Mouse (Mus musculus): ENCODE data around the gene Acaca. TPM values are rescaled to one million over a fixed set of nuclear protein-coding genes. Genes with fewer than 3 reads are reported as not detected.
"Not testable (repeated sequence)": the region's sequence is repeated elsewhere in the genome, so short reads cannot be mapped to it uniquely, and the experiment has no call there.

Gene Acaca
- total RNA-seq, 2 experiments from 2014 or later = 105 to 117 TPM

DNA sequence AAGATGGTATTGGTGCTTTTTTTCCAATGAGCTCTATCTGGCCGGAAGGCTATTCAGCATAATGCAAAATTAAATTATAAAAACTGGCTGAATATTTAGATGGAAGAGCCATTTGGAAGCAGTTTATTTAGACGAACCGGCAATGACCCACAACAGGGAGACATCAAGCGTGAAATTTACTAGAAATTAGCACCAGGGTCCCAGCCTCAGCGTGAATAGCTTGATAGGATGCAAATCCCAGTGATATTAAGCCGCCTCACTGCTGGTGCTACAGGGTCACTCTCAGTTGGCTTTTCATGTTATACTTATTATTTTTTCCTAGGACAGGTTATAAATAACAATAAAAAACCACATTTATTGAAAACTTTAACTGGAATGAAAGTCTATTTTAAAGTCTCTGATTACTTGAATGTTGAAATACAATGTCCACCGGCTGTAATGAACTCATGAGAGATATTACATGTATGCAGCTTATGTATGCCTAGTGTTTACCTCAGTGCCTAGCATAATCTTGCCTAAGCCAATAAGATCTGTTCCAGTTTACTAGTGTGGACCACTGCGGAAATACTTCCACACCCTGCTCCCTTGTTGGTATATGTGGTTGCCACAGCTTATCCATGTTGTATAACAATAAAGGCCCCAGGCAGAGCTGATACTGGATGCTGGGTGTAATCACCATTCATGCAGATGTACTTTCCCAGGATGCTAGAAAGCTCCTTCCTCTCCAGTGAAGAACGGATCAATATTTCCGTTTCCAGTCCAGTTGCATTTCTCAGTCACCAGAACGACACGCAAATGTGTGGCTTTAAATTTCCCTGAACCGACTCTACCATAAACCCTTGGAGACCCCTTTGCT lies 247.3 kb downstream of the Acaca start:
- DNase-seq (ENCODE audit: low spot score in 2 of 2) = no peak

DNA sequence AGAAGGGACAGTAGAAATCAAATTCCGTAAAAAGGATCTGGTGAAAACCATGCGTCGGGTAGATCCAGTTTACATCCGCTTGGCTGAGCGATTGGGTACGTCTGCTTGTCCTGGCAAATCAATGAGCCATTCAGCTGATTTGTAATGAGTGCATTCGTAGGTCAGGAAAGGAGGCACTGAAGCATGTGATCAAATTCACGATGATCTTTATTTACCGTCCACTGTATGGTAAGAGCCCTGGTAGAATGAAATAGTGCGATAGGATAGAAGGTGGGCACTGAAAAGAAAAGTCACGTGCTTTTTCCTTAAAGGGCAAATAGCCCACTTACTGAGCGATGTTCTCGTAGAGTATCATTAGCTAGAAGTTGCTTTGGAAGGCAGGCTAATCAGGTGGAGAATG lies 253.0 kb downstream of the Acaca start:
- DNase-seq (ENCODE audit: low spot score in 2 of 2) = no peak

DNA sequence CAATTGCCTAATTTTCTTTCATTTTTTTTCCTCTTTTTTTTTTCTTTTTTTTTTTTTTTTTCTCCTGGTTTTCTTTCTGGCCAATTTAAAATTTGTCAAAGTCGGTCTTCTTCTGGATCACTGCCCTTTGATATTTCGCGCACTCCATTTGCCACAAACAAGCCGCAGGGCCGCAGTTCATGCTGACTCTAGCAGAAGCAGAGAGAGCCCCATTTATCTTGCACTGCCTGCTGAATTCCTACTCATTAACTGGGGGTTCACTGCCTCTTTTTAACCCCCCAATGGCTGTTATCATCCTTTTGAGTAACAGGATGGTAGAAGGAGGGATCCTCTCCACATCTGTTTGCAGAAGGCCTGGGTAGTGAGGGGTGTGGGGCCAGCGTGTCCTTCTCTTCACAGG lies 254.4 kb downstream of the Acaca start:
- DNase-seq (ENCODE audit: low spot score in 2 of 2) = no peak

DNA sequence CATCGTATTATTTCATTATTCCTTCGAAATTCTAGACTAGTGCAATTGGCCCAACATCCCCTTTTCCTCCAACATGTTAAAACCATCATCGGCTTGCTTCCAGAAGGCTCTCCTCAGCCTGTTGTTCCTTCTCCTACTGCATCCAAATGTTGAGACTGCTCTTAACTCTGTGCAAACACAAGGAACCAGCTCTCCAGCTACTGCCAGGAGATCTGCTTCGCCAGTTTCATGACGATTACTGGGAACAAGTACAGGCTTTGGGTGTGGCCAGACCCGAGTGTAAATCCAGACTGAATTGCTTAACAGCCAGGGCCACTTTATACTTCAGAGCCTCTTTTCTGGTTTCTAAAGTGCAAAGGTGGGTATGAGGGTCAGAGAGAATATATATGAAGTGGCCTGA lies 259.9 kb downstream of the Acaca start:
- DNase-seq (ENCODE audit: low spot score in 2 of 2) = no peak

DNA sequence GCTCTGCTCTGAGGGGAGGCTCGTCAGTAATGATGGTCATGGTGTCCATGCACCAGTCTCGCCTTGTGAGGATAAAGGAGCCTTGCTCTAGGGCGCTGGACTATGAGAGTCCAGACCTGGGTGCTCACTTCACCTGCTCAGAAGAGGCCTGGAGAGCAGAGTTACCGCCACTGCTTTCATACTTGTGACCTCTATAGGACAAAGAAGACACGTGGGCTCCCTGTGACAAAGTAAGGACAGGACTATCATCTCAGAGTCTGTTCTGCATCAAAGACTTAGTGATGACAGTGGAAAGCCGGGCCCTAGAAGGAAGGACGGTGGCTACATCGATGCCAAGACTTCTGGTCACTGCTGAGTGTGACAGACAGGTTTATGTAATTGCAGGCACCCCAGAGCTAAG lies 261.7 kb downstream of the Acaca start:
- no peak for DNase-seq (ENCODE audit: low spot score in 2 of 2)

DNA sequence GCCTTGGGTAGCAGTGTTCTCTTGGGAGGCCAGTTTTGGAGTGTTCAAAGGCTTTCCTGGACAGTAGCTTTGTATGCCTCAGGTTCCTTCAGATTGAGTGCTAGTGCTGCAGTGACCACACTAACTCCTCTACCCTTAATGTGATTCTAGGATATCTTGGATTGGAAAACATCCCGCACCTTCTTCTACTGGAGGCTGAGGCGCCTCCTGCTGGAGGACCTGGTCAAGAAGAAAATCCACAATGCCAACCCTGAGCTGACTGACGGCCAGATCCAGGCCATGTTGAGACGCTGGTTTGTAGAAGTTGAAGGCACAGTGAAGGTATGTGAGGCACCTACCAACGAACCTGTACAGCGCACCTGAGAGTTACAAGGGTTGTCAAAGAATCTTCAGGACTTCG lies 262.6 kb downstream of the Acaca start:
- not testable (repeated sequence) for DNase-seq (ENCODE audit: low spot score in 2 of 2)

DNA sequence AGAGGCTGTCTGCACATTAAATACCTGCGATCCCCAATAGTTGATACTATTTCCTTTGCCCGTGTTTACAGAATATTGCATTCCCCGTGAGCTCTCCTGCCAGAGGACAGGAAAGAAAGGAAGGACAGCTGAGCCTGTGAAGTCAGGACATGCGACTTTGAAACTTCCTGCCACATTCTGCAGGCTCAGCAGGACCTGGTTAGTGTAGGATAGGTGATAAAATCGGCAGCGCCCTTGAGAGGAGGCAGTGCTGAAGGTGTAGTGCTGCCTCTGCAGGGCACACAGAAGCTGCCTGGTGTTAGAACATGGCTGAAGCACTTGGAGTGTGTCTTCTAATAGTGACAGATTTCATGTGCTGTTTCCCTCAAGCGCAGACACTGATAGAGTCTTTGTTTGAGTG lies 264.1 kb downstream of the Acaca start:
- no peak for DNase-seq (ENCODE audit: low spot score in 2 of 2)

DNA sequence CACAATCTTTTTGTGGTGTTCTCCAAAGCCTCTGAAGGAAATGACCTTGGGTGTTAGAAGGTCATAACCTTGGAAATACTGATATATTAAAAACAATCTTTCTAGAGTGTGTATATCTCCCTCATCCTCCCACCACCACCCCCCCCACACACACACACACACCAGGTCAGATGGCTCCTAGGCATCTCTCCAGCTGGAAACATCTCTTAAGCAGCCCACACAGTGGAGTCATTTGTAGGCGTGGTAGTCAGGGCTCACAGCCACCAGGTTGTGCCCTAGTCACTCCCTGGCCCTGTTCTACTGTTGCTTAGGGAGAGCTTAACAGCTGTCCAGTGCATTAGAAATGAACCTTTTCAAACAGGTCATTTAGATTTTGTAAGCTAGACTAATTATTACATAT lies 265.5 kb downstream of the Acaca start:
- no peak for DNase-seq (ENCODE audit: low spot score in 2 of 2)

DNA sequence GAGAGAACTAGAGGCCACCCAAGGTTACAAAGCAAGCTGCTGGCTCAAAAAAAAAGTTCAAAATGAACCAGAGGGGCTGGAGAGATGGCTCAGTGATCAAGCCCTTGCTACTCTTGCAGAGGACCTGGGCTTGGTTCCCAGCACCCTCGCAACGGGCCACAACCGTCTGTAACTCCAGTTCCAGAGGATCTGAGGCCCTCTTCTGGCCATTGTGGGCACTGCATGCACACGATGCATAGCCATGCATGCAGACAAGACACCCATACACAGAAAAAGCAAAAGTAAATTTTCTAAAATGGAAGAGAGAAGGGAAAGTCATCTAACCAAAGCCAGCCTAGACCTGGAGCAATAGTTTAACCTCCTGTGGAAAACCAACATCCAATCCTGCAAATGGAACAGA lies 277.3 kb downstream of the Acaca start:
- DNase-seq (ENCODE audit: low spot score in 2 of 2) = no peak

DNA sequence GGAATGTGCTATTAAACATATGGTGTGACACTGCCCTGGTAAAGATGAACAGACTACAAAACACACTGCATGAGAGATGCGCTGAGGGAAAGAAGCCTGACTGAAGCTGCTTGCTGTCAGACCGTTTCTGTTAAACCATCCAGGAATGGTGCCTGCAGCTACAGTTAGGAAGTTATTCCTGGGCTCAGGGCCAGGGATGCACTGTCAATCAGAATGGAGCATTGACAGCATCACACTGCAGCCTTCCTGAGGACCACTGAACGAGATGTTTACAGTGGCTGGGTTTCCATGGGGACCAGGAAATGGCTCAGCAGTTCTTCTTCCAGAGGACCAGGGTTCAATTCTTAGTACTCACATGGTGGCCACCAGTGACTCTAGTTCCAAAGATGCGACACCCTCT lies 280.9 kb downstream of the Acaca start:
- DNase-seq (ENCODE audit: low spot score in 2 of 2) = no peak

DNA sequence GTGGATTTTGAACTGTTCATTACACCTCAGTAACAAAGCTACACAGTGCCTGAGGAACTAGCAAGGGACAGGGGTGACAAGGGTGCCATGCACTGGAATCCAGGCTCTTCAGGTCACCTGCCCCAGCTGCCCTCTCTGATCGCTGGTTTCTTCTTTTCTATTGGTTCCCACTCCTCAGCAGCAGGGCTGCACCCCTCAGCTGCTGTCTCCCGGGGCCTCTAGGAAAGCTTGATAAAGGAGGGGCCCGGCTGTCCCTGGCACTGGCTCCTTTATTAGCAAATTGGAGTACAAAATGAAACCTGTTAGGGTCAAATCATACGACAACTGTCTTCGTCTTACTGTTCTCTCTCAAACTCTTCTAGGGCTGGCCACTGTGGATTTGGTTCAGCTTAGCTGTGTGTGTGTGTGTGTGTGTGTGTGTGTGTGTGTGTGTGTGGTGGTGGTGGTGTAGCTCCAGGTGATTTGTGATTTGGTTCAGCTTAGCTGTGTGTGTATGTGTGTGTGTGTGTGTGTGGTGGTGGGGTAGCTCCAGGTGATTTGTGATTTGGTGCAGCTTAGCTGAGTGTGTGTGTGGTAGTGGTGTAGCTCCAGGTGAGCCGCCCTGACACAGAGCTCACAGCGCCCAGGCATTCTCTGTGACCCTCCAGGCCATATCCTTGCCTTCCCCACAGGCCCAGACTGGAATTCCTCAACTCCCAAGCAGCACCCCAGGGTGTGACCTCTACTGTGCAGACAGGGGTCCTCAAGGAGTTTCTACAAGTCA lies 281.6 kb downstream of the Acaca start:
- DNase-seq (ENCODE audit: low spot score in 2 of 2) = no peak

DNA sequence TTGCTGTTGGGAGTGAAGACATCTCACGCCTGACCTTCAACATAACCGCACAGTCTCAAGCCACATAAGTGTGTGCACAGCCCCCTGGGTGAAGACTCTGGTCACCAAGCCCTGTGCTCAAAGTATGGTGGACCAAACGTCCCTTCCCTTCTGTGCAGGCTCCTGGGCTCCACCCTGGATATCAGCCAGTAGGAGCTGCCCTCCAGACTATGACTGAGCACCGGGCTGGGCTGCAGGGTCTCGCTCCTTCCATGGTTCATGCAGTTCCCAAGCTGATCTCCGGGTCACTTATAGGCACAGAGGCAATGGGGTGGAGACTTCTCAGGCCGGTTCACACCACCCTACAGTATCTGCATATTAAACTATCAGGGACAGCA lies 282.2 kb downstream of the Acaca start:
- no peak for DNase-seq (ENCODE audit: low spot score in 2 of 2)

DNA sequence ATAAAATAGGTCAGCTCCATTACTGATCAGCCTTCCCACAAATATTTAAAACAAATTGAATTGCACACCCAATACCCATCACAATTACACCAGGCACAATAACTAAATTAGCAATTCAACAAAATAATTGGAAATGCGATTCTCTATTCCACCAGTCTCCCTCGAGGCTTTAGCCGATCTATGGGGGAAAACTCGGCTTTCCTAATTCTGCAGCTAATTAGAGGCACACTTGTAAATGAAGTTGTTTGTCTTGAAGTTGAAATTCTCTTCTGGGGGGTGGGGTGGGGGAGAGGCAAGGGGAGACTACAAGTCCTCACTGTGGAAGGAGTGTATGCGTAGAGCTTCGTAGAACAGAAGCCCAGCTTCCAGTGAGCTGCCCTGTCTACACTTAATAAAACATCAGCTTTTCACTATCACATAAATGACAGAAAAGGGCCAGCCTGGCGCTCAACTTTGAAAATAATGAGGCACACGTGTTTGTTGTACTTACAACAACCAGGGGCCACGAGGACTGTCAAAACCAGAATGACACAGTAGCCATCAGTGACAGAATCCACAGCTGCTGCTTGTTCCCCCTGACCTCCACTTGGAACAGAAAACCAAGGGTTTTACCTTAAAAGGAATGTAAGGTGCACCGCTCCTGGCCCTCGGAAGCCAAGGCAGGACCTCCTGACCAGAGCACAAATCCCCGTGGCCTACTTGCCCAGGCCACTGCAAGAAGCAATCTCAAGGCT lies 282.9 kb downstream of the Acaca start:
- DNase-seq (ENCODE audit: low spot score in 2 of 2) = no peak

DNA sequence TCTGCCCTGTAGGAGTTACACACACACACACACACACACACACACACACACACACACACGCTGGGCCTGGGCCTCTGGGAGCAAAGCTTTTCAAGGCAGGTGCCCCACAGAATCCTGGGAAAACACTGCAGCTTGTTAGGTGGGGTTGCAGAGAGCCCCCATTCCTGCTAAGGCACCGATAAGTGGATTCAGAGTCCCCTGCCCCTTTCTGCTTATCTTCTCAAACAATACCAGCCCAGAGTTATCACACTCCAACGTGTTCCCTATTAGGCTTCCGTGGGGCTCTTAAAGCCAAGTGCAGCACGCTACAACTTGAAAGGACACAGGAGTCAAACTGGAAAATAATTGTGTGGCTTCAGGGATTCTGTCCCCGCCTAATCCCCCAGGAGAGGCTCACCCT lies 283.6 kb downstream of the Acaca start:
- DNase-seq (ENCODE audit: low spot score in 2 of 2) = no peak

DNA sequence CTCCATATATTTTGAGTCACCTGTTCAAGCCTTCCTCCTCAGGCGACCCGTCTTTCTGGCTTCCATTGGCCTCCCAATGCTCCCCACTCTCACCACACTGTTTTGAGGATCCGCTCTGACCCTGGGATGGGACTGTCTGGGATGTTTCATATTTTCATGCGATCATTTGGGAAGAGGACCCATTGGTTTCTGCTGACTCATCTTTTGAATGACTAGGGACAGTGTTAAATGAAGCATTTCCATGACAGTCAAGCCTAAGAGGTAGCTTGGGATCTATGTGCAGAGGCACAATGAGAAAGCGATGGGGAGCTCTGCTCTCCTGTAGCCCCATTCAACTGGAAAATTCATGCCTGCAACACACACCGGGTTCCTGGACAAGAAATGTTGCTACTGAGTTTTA lies 291.3 kb downstream of the Acaca start:
- no peak for DNase-seq (ENCODE audit: low spot score in 2 of 2)

DNA sequence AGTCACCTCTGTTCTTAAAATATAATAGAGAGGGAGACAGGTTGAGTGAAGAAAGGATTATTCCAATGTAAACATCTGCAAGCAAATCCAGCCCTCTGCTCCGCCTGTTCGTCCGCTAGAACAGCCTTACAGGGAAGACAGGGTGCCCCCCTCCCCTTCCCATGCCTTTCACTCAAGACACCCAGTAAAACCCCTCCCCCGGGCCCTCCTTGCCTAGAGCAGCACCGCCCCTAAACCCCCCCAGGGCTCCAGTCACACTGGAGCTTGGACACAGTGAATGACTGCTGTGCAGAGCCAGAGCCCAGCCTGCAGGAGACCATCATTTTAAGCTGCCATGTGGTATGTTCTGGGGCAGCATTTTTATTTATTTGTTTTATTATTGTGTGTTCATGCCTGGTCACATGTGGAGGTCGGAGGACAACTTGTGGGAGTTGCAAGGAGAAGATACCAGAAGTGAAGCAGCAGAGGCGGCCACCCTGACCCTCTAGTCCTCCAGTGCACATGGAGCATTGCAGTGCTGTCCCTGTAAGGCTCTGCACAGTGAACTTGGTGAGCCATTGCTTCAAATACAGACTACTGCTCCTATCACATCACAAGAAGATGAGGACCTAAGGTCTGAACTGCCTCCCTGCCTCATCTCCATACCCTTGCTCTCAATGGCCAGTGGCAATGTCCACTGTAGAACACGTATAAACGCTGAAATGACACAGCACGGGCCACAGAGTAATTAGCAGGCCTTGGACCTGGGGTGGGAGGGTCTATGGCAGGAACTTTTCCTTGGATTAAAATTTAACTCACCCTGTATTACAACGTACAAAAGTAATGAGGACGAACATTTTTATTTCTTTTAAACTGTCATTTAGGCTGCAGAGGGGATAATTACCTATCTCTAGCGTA lies 296.5 kb downstream of the Acaca start:
- no peak for DNase-seq (ENCODE audit: low spot score in 2 of 2)

DNA sequence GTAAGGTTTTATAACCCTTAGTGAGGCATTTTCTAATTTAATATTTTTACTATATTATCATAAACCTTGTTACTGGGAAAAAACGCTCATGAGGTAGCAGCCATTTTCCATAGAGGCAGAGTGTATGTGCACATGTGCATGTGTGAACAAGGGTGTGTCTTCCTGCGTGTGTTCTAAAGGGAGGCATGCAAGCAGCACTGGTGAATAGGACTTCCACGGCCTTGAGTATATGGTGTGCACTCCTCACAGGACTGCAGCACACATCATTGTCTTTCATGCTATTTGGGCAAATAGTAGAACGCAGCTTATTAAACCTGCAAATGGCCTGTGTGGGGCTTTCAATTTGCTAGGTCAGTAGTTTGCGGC lies 297.1 kb downstream of the Acaca start:
- DNase-seq (ENCODE audit: low spot score in 2 of 2) = no peak

DNA sequence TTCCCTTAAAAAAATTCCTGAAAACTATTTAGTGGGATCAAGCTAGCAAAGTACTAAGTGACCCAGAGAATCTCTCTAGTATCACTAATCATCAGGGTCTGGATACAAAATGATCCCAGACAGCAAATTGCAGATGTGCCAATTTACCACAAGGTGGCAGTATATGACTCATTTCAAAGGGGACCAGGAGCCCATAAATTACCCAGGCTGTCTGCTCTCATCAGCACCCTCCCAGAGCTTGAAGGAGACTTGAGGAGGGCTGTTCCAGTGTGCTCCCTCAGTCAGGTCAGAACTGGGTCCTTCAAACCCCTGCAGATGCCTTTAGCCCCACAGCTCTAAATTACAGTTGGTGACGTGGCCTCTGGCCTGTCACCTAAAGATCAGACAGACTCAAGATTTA lies 300.1 kb downstream of the Acaca start:
- DNase-seq (ENCODE audit: low spot score in 2 of 2) = peak; percentile 28 to 44

DNA sequence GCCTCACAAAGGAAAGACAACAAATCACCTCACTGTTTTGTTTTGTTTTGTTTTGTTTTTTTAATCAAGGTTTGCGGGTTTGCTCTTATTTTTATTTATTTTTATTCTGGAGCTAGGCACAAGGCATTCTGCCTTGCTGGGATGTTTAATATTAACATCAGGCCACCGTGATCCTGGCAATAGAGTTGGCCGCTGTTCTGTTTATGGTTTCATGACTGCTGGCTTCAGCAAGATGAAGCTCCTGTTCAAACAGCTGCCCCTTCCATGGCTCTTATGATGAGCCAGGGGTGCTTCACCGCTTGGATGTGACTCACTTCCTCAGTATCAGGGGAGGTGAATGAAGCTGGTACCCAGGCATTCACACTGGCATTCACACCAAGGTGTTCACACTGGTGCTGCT lies 300.9 kb downstream of the Acaca start:
- no peak for DNase-seq (ENCODE audit: low spot score in 2 of 2)

DNA sequence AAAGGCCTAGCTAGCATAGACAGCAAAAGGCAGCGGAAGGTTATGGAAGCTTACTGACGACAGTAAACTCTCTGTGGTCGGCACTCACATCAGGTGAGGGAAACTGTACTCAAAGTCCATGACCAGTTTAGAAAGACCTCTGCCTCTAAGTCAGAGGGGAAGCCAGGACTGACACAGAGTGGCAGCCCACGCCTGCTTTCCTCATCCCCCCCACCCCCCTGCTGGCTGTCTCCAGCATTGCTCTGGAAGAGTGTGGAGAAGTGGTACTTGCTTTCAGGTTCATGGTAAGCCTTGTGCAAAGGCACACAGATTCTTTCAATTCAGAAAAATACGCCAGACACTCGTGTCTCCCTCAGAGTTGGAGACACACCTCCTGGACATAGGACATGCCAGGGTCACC lies 305.4 kb downstream of the Acaca start:
- no peak for DNase-seq (ENCODE audit: low spot score in 2 of 2)

DNA sequence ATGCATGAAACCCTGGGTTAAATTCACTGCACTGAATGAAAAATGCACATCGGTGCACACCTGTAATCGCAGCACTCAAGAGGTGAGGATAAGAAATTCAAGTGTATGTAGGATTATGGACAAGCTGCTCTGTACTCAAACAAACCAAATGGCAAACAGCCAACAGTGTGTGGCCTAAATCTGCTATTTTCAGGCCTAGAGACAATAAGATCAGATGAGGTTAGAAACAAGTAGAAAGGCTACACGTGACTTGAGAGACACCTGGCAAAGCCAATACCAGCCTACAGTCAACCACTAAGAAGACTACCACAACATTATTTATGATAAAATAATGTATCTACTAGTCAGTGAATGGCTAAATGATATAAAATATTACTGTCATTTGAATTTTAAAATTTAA lies 310.9 kb downstream of the Acaca start:
- no peak for DNase-seq (ENCODE audit: low spot score in 2 of 2)
